Mouse (Mus musculus) layer of hippocampus, adult 2 months (tissue): ENCODE results near the gene Cic. TPM values are rescaled to one million over a fixed set of nuclear protein-coding genes. Genes with fewer than 3 reads are reported as not detected.
"Not testable (repeated sequence)": the region's sequence is repeated elsewhere in the genome, so short reads cannot be mapped to it uniquely, and the experiment has no call there.

ENCODE experiments used
- DNase-seq, 2 experiments: peaks; one replicate each; pipeline ENCODE4 v3.0.0; 2022; ENCODE audit warnings: low spot score in 2 of 2
- H3K27ac ChIP-seq: fragments of 200-600 bp; 2 replicates; pipeline ENCODE4 v1.8.1; 2022
- H3K4me3 ChIP-seq: fragments of 200-600 bp; 2 replicates; pipeline ENCODE4 v1.8.1; 2022; ENCODE audit warnings: mild to moderate bottlenecking
- CTCF ChIP-seq: fragments of 200-600 bp; conservative IDR thresholded peaks from 2 replicates; pipeline ENCODE4 v1.8.1; 2022; ENCODE audit warnings: antibody characterized with exemption, mild to moderate bottlenecking, moderate library complexity
- total RNA-seq, 2 experiments: library from RNA; stranded (reverse); gene quantifications; 2 replicates each; pipeline ENCODE4 v1.2.3; 2021

Cic gene
- total RNA-seq, 2 experiments from 2014 or later = 218 to 225 TPM

GRCm38 (mm10) chr7:25248018-25248647 lies 19.4 kb upstream of the Cic start:
- peak; percentile 80 to 87 for DNase-seq
- TF ChIP-seq CTCF = no peak
- Histone ChIP-seq H3K27ac (peak overlapping the region; percentile 99), H3K4me3 (peak overlapping the region; percentile 97)

DNA sequence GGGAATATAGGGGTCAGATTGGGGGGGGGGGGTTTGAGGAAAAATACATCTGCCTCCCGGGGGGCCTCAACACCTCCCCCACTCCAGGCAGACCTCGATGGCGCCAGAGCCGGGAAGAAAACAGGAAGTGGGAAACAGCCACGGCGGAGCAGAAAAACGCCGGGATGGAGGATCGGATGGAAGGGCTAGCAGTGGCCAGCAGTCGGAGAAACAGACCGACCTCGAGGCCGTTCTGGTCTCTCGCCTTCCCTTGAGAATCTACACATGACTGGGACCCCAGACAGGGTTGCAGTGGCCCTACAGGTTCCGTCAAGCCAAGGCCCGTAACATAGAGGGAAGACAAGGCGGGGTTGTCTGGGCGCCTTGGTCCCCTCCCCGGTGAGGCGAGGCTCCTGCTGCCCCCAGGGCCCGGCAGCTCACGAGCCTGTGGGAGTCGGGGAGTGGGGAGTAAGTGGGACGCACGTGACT lies 18.6 kb upstream of the Cic start:
- no peak for TF ChIP-seq CTCF
- Histone ChIP-seq H3K4me3 (peak overlapping the region; percentile 97), H3K27ac (peak overlapping the region; percentile 99)
- no peak for DNase-seq

- peak overlapping the region; percentile 97 for H3K4me3 ChIP-seq
- DNase-seq = peak; percentile 67 to 72
- H3K27ac ChIP-seq = peak overlapping the region; percentile 99
- TF ChIP-seq CTCF = no peak
Measured at GRCm38 (mm10) chr7:25249314-25250140, 18.0 kb upstream of the Cic start.

GRCm38 (mm10) chr7:25250141-25250972 lies 17.1 kb upstream of the Cic start, which contains the start of gene Erf:
Gene Erf, minus strand, starts transcription at chr7:25250761.
- peak; percentile 93 to 98 for DNase-seq
- Histone ChIP-seq H3K27ac (peak within 1 kb of the TSS; percentile 99), H3K4me3 (peak within 1 kb of the TSS; percentile 97)
- no peak for TF ChIP-seq CTCF

DNA sequence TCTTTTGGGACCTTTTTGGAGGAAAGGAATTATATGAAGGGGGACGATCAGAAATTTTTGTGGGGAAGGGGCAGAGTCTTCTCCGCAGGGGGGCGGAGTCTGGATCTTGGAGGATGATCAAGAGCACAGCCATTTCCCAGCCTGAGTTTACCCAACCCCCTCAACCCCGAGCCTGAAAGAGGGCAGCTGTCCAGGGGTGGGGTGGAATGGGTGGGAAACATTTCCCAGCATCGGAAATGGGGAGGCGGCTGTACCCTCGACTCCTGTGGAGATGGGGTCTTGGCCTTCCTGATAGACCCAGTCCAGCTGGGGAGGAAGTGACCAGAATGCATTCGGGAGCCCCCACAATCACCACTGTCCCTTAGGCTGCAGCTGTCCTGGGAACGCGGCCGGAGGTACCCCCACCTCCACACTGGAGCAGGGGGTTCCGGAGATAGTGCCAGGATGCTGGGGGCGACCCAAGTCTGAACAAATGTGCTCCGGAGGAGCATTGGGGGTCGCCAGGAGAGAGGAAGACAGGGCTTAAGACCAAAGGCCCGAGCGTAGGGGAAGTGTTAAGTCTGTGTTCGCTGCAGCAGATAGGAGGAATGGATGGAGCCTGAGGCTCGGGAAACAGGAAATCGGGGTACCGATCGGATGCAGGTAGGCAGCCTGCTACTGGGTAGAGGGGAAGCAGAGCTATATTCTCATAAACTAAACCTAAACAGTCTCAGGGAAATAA lies 16.3 kb upstream of the Cic start:
- TF ChIP-seq CTCF = no peak
- DNase-seq = peak in 1 of 2 experiments; percentile 51
- Histone ChIP-seq H3K4me3 (peak overlapping the region; percentile 97), H3K27ac (peak overlapping the region; percentile 99)

DNA sequence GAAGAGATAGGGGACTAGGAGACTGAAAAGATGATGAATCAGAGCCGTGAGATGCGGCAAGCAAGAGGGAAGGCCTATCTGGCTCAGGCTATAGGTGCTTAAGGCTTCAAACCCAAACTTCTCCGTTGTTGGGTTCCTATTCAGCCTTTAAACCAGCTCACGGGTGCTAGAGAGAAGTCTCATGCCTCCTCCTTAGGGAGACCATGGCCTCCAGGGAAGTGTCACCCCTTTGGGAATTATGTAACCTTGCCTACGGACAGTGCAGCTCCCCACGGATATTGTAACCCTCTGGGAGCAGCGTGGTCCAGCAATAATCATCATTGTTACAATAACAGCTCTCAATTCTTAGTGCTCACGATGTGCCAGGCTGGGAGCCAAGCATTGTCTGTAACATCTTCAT lies 15.7 kb upstream of the Cic start:
- H3K27ac ChIP-seq = peak overlapping the region; percentile 99
- peak in 1 of 2 experiments; percentile 13 for DNase-seq
- no peak for TF ChIP-seq CTCF
- peak overlapping the region; percentile 97 for H3K4me3 ChIP-seq

DNA sequence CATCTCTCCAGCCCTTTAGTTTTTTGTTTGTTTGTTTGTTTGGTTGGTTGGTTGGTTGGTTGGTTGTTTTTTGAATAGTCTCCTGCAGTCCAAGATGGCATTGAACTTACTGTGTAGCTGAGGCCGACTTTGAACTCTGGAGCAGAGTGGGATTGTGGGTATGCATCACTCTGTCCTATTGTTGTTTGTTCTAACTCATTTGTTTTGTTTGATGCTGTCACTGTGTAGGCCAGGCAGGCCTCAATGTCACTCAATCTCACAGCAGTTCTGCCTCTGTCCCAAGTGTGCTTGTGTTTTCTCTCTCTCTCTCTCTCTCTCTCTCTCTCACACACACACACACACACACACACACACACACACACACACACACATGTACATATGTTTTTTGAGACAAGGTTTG lies 5.6 kb upstream of the Cic start:
- no peak for DNase-seq
- H3K27ac ChIP-seq = no peak overlapping the region
- no peak for TF ChIP-seq CTCF
- no peak overlapping the region for H3K4me3 ChIP-seq

- Histone ChIP-seq H3K4me3 (no peak overlapping the region), H3K27ac (no peak overlapping the region)
- TF ChIP-seq CTCF = no peak
- no peak for DNase-seq
Measured at GRCm38 (mm10) chr7:25263968-25264870, 3.3 kb upstream of the Cic start.

GRCm38 (mm10) chr7:25265743-25266142 lies 1.8 kb upstream of the Cic start:
- DNase-seq, H3K27ac ChIP-seq, H3K4me3 ChIP-seq: not testable (repeated sequence)

DNA sequence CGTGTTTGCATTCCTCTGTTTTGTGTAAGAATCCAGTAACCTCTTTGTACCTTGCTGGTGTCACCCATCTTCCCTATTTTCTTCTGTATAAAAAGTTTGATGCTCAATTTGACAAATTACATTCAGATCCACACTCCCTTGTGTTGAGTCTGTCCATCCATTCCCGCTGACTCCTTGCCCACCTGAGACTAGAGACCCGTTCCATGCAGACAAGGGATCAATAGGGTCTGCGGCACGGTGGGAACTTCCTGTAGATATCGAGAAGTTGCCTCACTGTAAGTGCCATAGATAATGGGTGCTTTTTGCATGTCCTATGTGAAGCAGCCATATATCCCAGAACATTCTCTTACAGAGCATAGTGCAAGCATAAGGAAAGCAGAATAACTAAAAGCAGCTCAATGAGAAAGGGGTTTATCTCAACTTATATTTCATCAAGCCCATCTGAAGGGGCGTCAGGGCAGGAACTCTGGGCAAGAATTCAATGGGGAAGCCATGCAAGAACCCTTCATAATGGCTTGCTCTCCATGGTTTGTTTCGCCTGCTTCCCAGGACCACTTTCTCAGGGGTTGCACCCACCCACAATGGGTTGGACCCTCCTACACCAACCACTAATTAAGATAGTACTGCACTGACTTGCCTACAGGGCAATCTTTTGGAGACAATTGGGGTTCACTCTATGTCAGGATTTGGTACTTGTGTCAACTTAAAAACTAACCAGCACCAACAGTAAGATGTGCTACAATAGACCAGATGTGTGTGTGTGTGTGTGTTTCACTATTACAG lies 1.1 kb upstream of the Cic start:
- no peak for DNase-seq
- TF ChIP-seq CTCF = no peak
- H3K4me3 ChIP-seq = no peak overlapping the region
- H3K27ac ChIP-seq = no peak overlapping the region
